Comparison of ENCODE assay signal across 10 mouse cellular contexts in the genomic region with DNA sequence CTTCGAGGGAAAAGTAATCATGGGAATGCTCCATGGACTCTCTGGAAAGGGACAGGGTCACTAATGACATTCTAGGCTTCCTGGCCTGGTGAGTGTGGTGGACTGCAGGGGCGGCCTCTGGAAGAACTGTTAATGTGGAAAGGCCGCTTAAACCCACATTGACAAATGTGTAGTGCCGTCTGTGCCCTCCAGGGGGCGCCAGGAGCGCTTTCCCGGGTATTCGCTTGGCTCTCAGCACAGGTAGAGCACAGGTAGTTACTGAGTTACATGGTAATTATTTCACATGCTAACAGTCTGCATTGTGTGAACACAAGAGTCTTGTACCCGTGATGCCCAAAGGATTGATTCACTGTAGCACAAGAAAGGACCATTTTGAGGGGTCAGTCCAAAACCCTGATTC. TPM values are rescaled to one million over a fixed set of nuclear protein-coding genes. Genes with fewer than 3 reads are reported as not detected.
DNase-seq lines count a peak whose midpoint lies in the region; ATAC-seq and TF ChIP-seq lines count a peak whose summit lies in the region.
"Had no signal": no experiment of that assay in that cellular context is flagged by ENCODE, and none has a peak within 500 bp of the region (broad histone marks: within the 10 kb centered on the region; RNA-seq: fewer than 3 reads in every experiment).

No protein-coding gene starts in this region.

- no peaks in the 10 kb centered on the region for H3K9me3 ChIP-seq in heart, embryonic 10.5 days
- H3K9me3 ChIP-seq in E14TG2a.4 (ENCODE audit: low read length), result no peaks in the 10 kb centered on the region

- H3K4me1 ChIP-seq in heart, adult 2 months (ENCODE audit: control insufficient read depth, insufficient read depth, low read length), result peaks cover 4% of the 10 kb centered on the region; the same call in 1 of the 2 replicates
- peaks cover 8% of the 10 kb centered on the region; the same call in 1 of the 2 replicates for H3K4me1 ChIP-seq in heart, embryonic 10.5 days
- peaks cover 31% of the 10 kb centered on the region for H3K4me1 ChIP-seq in E14TG2a.4 (replicated peaks; ENCODE audit: low read depth, low read length)

- TF ChIP-seq POLR2A in heart, adult 2 months (IDR thresholded peaks at IDR 0.05; ENCODE audit: insufficient read depth, low read depth, low read length), result no peak

- no peaks in the 10 kb centered on the region for H3K27me3 ChIP-seq in heart, adult 2 months (ENCODE audit: control insufficient read depth, insufficient read depth, low read length)
- H3K27me3 ChIP-seq in heart, embryonic 10.5 days (ENCODE audit: insufficient read depth, poor library complexity, severe bottlenecking), result peaks cover 77% of the 10 kb centered on the region
- H3K27me3 ChIP-seq in E14TG2a.4 (ENCODE audit: insufficient read depth, low read length), result peaks cover 61% of the 10 kb centered on the region

- H3K4me3 ChIP-seq in heart, adult 2 months, result no peak overlapping the region
- no peak overlapping the region for H3K4me3 ChIP-seq in heart, embryonic 10.5 days
- no peak overlapping the region for H3K4me3 ChIP-seq in E14TG2a.4 (replicated peaks; ENCODE audit: low read length)
- H3K4me3 ChIP-seq: megakaryocyte, embryonic 14.5 days had no signal

- peak; percentile 63 for TF ChIP-seq CTCF in heart, adult 2 months (IDR thresholded peaks at IDR 0.05)
- peak; percentile 92 for TF ChIP-seq CTCF in E14TG2a.4 (conservative IDR thresholded peaks at IDR 0.05; ENCODE audit: low read length)

- no peak overlapping the region for H3K9ac ChIP-seq in heart, adult 2 months (ENCODE audit: low read depth, low read length)

- DNase-seq in heart, adult 2 months, result peak in 1 of 2 experiments; percentile 34
- DNase-seq in heart, embryonic 10.5 days (ENCODE audit: low spot score), result no peak
- peak; percentile 66 to 79 for DNase-seq in cerebellum, postnatal 14 days
- DNase-seq in lung, postnatal 14 days, result peak; percentile 52
- no peak for DNase-seq in layer of hippocampus, adult 8-10 months (ENCODE audit: low spot score in 2 of 2)
- no peak for DNase-seq in ovary, postnatal 10 days (ENCODE audit: low spot score)

- ATAC-seq in frontal cortex, adult (ENCODE audit: low TSS enrichment), result no peak

- no peaks in the 10 kb centered on the region for H3K36me3 ChIP-seq in heart, adult 2 months (ENCODE audit: control insufficient read depth, insufficient read depth, low read length)
- no peaks in the 10 kb centered on the region for H3K36me3 ChIP-seq in heart, embryonic 10.5 days
- H3K36me3 ChIP-seq in E14TG2a.4 (ENCODE audit: insufficient read depth, low read length), result no peaks in the 10 kb centered on the region

- no peak for TF ChIP-seq EP300 in heart, adult 2 months (IDR thresholded peaks at IDR 0.05; ENCODE audit: insufficient read depth, low read depth, low read length)

- H3K27ac ChIP-seq in heart, adult 2 months, result no peak overlapping the region
- H3K27ac ChIP-seq in heart, embryonic 10.5 days, result no peak overlapping the region

- no peaks in the 10 kb centered on the region for H3K79me2 ChIP-seq in heart, adult 2 months (replicated peaks; ENCODE audit: control insufficient read depth, insufficient read depth, low read length)

- intact Hi-C loops in heart, adult 2 months (cut with DNase I), result no loop called here

- WGBS in heart, adult 2 months, result 30% methylated on average over 9 of the region's 9 CpGs
- WGBS in heart, embryonic 10.5 days, result 29% methylated on average over 9 of the region's 9 CpGs

RNA-seq across cellular contexts. Expression of a gene that starts 21.0 kb away (rescaled TPM):
- total RNA-seq in heart, adult 2 months (2021), result under 1 TPM in 1 of 2 experiments, not detected in 1; 0.05 TPM
- polyA plus RNA-seq in heart, adult 2 months (2012; rRNA removed), result not detected in 2 replicates
- polyA plus RNA-seq in heart, embryonic 10.5 days (2016; fragmentation: Nextera tagmentation; extraction: Ambion mirVana), result 0.03 TPM in 1 of 2 replicates, not detected in the other
- 10 to 100 TPM; 15.1 to 16.6 (median 15.8) TPM for total RNA-seq in layer of hippocampus, adult 8-10 months (2022)
- polyA plus RNA-seq: heart, embryonic 14.5 days had no signal

RNA-seq across cellular contexts. Expression of a gene that starts 47.1 kb away (rescaled TPM):
- not detected for total RNA-seq in heart, adult 2 months (2021)
- 0.27 and 0.41 TPM in 2 replicates for polyA plus RNA-seq in heart, adult 2 months (2012; rRNA removed)
- 0.38 and 0.63 TPM in 2 replicates for polyA plus RNA-seq in heart, embryonic 10.5 days (2016; fragmentation: Nextera tagmentation; extraction: Ambion mirVana)
- total RNA-seq in layer of hippocampus, adult 8-10 months (2022), result 10 to 100 TPM in 1 of 4 experiments, 1 to 10 TPM in 3; 5.0 to 11.0 (median 7.6) TPM

RNA-seq across cellular contexts. Expression of a gene that starts 50.8 kb away (rescaled TPM):
- 10 to 100 TPM; 67.4 to 78.6 TPM for total RNA-seq in heart, adult 2 months (2021)
- 50.1 and 75.8 TPM in 2 replicates for polyA plus RNA-seq in heart, adult 2 months (2012; rRNA removed)
- polyA plus RNA-seq in heart, embryonic 10.5 days (2016; fragmentation: Nextera tagmentation; extraction: Ambion mirVana), result 14.9 and 16.5 TPM in 2 replicates
- total RNA-seq in layer of hippocampus, adult 8-10 months (2022), result 10 to 100 TPM; 62.8 to 67.0 (median 65.0) TPM

Comparison
In these comparisons a context has a peak if more than half of its experiments do, and no peak if none do; other contexts are left out.
1. DNase-seq: peak in cerebellum, postnatal 14 days (2 of 2) and lung, postnatal 14 days (single experiment); none in heart, embryonic 10.5 days (single experiment), layer of hippocampus, adult 8-10 months (0 of 2) and ovary, postnatal 10 days (single experiment).
2. RNA of a gene that starts 21.0 kb away (total RNA-seq): 15.1 to 16.6 TPM in layer of hippocampus, adult 8-10 months; 0.05 TPM in heart, adult 2 months; every median in the first group is over 10 times any median in the second.
3. RNA of a gene that starts 47.1 kb away (total RNA-seq): 5.0 to 11.0 TPM in layer of hippocampus, adult 8-10 months; not detected in heart, adult 2 months; every median in the first group is over 4 times any median in the second.